Mouse (Mus musculus) intestine, embryonic 14.5 days (tissue): ENCODE results near the gene Wdr5b. TPM values are rescaled to one million over a fixed set of nuclear protein-coding genes. Genes with fewer than 3 reads are reported as not detected.
A peak's percentile ranks its signal among the peaks of the same experiment; 100 is the strongest.
"Not testable (repeated sequence)": the region's sequence is repeated elsewhere in the genome, so short reads cannot be mapped to it uniquely, and the experiment has no call there.

Experiments
- ATAC-seq: fragments of 200-750 bp; cut with Nextera tagmentation; replicated peaks from 2 replicates; pipeline ENCODE4 v1.8.0; 2017; ENCODE audit warnings: low read depth, moderate number of reproducible peaks, moderate TSS enrichment, moderate library complexity; ENCODE audit not compliant: low FRiP score, low TSS enrichment
- DNase-seq: peaks from one replicate; pipeline ENCODE4 v3.0.0-alpha.2; 2018; ENCODE audit warnings: low spot score
- H3K27ac ChIP-seq: fragments of 300-500 bp; sonication (generic); 2 replicates; pipeline ENCODE4 v1.5.1; 2014; ENCODE audit warnings: low read depth, mild to moderate bottlenecking, control low read depth
- H3K27me3 ChIP-seq: fragments of 300-500 bp; sonication (generic); replicated peaks from 2 replicates; pipeline ENCODE4 v1.6.1; 2014; ENCODE audit warnings: low read length, control low read depth; ENCODE audit not compliant: control insufficient read depth, insufficient read depth
- H3K36me3 ChIP-seq: fragments of 300-500 bp; sonication (generic); 2 replicates; pipeline ENCODE4 v1.6.1; 2014; ENCODE audit warnings: low read length, control low read depth; ENCODE audit not compliant: control insufficient read depth, insufficient read depth
- H3K4me1 ChIP-seq: fragments of 300-500 bp; sonication (generic); replicated peaks from 2 replicates; pipeline ENCODE4 v1.6.1; 2014; ENCODE audit warnings: low read length, control low read depth, mixed read lengths; ENCODE audit not compliant: control insufficient read depth, insufficient read depth
- H3K4me2 ChIP-seq: fragments of 300-500 bp; sonication (generic); 2 replicates; pipeline ENCODE4 v1.6.1; 2014; ENCODE audit warnings: low read length
- H3K4me3 ChIP-seq: fragments of 300-500 bp; sonication (generic); 2 replicates; pipeline ENCODE4 v1.5.1; 2014; ENCODE audit warnings: low read depth, low read length, control low read depth, mixed read lengths
- H3K9ac ChIP-seq: fragments of 300-500 bp; sonication (generic); 2 replicates; pipeline ENCODE4 v1.6.1; 2014; ENCODE audit warnings: mild to moderate bottlenecking, low read length
- H3K9me3 ChIP-seq: fragments of 300-500 bp; sonication (generic); 2 replicates; pipeline ENCODE4 v1.6.1; 2016; ENCODE audit warnings: low read length, control low read depth; ENCODE audit not compliant: control insufficient read depth
- WGBS: fragments of 180-500 bp; shearing (Covaris S2); extraction: QIAGEN DNeasy Blood & Tissue Kit; methylation state at CpG from one replicate; pipeline ENCODE4 v1.1.7; 2014; 5-methylcytosine and 5-hydroxymethylcytosine counted together
- polyA plus RNA-seq: library from polyadenylated mRNA; unstranded; fragments of >200 nt; fragmentation: Nextera tagmentation; extraction: Ambion mirVana; gene quantifications from 2 replicates; pipeline ENCODE4 v1.2.1, GENCODE M21; 2014

Wdr5b gene
- polyA plus RNA-seq: 8.5 and 8.7 TPM in 2 replicates

- Histone ChIP-seq H3K36me3 (peaks cover 39% of the 10 kb centered on the region), H3K9ac (peak within 1 kb of the TSS; percentile 67), H3K4me3 (peak within 1 kb of the TSS; percentile 65), H3K4me2 (peak within 1 kb of the TSS; percentile 64), H3K27ac (peak within 1 kb of the TSS; percentile 80), H3K4me1 (peaks cover 9% of the 10 kb centered on the region), H3K9me3 (no peaks in the 10 kb centered on the region), H3K27me3 (no peaks in the 10 kb centered on the region)
- ATAC-seq (peak; percentile 96), DNase-seq (peak; percentile 92)
- 3% methylated on average over 39 of the region's 39 CpGs for WGBS
Measured at GRCm38 (mm10) chr16:36040640-36041624, at the start of gene Wdr5b. Gene Wdr5b, plus strand, starts transcription at chr16:36041190.

- Histone ChIP-seq H3K36me3 (no peaks in the 10 kb centered on the region), H3K4me1 (no peaks in the 10 kb centered on the region; the same call in 1 of the 2 replicates), H3K27me3 (no peaks in the 10 kb centered on the region), H3K27ac (no peak overlapping the region), H3K4me2 (no peak overlapping the region), H3K4me3 (no peak overlapping the region), H3K9me3 (no peaks in the 10 kb centered on the region), H3K9ac (no peak overlapping the region)
- DNase-seq (no peak), ATAC-seq (no peak)
- WGBS: 50% methylated on average over 1 of the region's 1 CpGs
Measured at GRCm38 (mm10) chr16:35992391-35992790, 48.6 kb upstream of the Wdr5b start.

- Histone ChIP-seq H3K9me3 (no peaks in the 10 kb centered on the region), H3K4me2 (no peak overlapping the region), H3K4me1 (no peaks in the 10 kb centered on the region; the same call in 1 of the 2 replicates), H3K27me3 (no peaks in the 10 kb centered on the region), H3K36me3 (no peaks in the 10 kb centered on the region), H3K27ac (no peak overlapping the region), H3K4me3 (no peak overlapping the region), H3K9ac (no peak overlapping the region)
- ATAC-seq (no peak), DNase-seq (no peak)
- WGBS: 82% methylated on average over 3 of the region's 3 CpGs
Measured at GRCm38 (mm10) chr16:35993316-35993715, 47.7 kb upstream of the Wdr5b start.

GRCm38 (mm10) chr16:35998852-35999251 lies 42.1 kb upstream of the Wdr5b start:
- H3K27ac ChIP-seq, H3K4me3 ChIP-seq, ATAC-seq: not testable (repeated sequence)

GRCm38 (mm10) chr16:36008396-36008795 lies 32.6 kb upstream of the Wdr5b start:
- Histone ChIP-seq H3K4me2 (no peak overlapping the region), H3K4me1 (no peaks in the 10 kb centered on the region), H3K4me3 (no peak overlapping the region), H3K27me3 (no peaks in the 10 kb centered on the region), H3K27ac (no peak overlapping the region), H3K36me3 (peaks cover 26% of the 10 kb centered on the region; the same call in 1 of the 2 replicates), H3K9me3 (no peaks in the 10 kb centered on the region), H3K9ac (no peak overlapping the region)
- WGBS: 94% methylated on average over 3 of the region's 3 CpGs
- ATAC-seq: no peak
- DNase-seq: no peak

More at GRCm38 (mm10) chr16:35998852-35999251, 42.1 kb upstream of the Wdr5b start:
- H3K27me3 ChIP-seq, DNase-seq, H3K9ac ChIP-seq, H3K9me3 ChIP-seq, H3K4me1 ChIP-seq, H3K4me2 ChIP-seq: not testable (repeated sequence)
- peaks cover 18% of the 10 kb centered on the region for H3K36me3 ChIP-seq
- WGBS: 95% methylated on average over 4 of the region's 4 CpGs

GRCm38 (mm10) chr16:36016335-36016734 lies 24.7 kb upstream of the Wdr5b start:
- Histone ChIP-seq H3K27ac (no peak overlapping the region), H3K36me3 (peaks cover 49% of the 10 kb centered on the region), H3K4me3 (no peak overlapping the region), H3K4me2 (no peak overlapping the region), H3K9ac (no peak overlapping the region), H3K9me3 (no peaks in the 10 kb centered on the region), H3K27me3 (no peaks in the 10 kb centered on the region), H3K4me1 (no peaks in the 10 kb centered on the region)
- ATAC-seq: no peak
- WGBS: 95% methylated on average over 1 of the region's 1 CpGs
- no peak for DNase-seq

- not testable (repeated sequence) for H3K27me3 ChIP-seq, H3K9ac ChIP-seq, H3K4me3 ChIP-seq, H3K4me1 ChIP-seq, H3K9me3 ChIP-seq, H3K27ac ChIP-seq, DNase-seq, H3K4me2 ChIP-seq, ATAC-seq
- peaks cover 67% of the 10 kb centered on the region for H3K36me3 ChIP-seq
- 100% methylated on average over 1 of the region's 2 CpGs for WGBS
Measured at GRCm38 (mm10) chr16:36028120-36028519, 12.9 kb upstream of the Wdr5b start.

- 24% methylated on average over 11 of the region's 11 CpGs for WGBS
- ATAC-seq (no peak), DNase-seq (no peak)
- H3K27ac ChIP-seq: peak overlapping the region; percentile 80
- peak overlapping the region; percentile 65 for H3K4me3 ChIP-seq
- H3K4me2 ChIP-seq: peak overlapping the region; percentile 64
- no peaks in the 10 kb centered on the region for H3K9me3 ChIP-seq
- H3K27me3 ChIP-seq: no peaks in the 10 kb centered on the region
- H3K4me1 ChIP-seq: peaks cover 9% of the 10 kb centered on the region
- peaks cover 43% of the 10 kb centered on the region for H3K36me3 ChIP-seq
- peak overlapping the region; percentile 67 for H3K9ac ChIP-seq
Measured at GRCm38 (mm10) chr16:36041625-36042020, 633 bp downstream of the Wdr5b start.
